Mouse (Mus musculus): ENCODE measurements at regions not wholly inside any gene's neighbourhood (a gene's known extent, or its start where the extent isn't known, plus 50 kb on each side); places are given as distances from the start of the nearest gene placed in this dataset.
"Not testable (repeated sequence)": the region's sequence is repeated elsewhere in the genome, so short reads cannot be mapped to it uniquely, and the experiment has no call there.

DNA sequence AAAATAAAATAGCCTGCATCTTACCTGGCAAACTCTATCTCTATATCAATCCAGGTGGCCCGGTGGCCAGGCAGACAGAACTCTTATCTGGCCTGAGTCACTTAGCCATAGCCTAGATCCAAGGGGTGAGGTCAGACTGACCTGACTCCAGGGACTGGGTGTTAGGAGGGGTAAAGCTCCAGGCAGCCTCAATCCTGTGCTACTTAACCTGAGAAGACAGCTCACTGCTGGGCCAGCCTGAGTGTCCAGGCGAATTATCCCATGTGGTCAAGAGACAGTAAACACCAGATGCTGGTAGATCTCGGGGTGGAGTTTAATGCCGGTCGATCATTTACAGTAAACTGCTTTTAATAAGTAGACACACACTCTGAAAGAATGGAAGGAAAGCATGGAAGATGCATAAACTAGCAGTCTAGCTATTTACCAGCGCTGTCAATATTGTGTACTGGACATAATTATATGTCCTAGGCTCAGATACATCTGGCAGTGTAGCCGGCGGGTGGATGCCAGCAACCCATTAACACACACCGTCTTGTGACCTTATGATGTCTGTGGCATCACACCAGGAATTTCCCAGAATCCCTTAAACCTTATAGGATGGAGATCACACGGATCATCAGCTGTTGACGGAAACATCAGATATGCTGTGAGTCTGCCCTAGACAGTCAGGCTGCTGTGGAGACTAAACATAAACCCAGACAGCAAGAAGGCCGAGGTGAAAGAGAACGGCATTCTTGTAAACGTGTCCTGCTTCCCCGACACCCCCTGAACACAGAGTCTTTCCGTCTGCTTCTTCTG lies 153.9 kb upstream of the Ubl3 start:
- DNase-seq (ENCODE audit: low spot score): no peak

DNA sequence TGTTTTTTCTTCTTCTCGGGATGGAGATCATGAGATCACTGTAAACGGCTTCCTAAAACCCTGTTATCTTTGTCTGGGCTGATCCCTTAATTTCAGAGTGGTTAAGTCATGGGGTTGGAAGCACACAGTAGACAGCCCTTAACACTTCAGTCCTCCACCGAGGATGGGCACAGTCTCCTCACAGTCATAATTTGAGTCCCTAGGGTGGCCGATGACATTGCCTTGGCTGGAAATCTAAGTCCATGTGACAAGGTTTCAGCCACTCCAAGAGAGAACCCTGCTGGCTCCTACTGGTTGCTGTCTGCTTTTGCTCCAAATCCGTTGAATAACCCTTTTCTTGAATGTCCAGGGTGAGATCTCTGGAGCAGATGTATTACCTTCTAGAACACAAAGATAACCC lies 152.2 kb upstream of the Ubl3 start:
- no peak for DNase-seq (ENCODE audit: low spot score)

DNA sequence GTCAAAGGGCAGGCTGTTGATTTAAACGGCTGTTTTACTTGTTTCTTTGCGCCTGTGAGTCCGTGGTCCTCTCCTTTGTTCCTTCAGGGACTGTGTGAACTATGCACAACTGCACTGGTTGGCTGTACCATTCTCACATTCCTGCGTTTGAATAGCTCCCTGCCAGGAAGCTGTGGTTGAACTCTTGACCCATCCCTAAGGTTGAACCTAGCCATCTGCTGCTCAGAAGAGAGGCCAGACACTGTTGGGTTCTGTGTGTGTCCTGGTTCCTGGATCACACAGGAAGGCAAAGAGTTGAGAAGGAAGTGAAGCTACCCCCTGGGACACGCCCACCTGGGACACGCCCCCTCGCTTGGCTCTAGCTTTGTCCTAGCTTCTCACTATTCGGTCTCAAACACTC lies 149.3 kb upstream of the Ubl3 start:
- DNase-seq (ENCODE audit: low spot score): peak; percentile 81

DNA sequence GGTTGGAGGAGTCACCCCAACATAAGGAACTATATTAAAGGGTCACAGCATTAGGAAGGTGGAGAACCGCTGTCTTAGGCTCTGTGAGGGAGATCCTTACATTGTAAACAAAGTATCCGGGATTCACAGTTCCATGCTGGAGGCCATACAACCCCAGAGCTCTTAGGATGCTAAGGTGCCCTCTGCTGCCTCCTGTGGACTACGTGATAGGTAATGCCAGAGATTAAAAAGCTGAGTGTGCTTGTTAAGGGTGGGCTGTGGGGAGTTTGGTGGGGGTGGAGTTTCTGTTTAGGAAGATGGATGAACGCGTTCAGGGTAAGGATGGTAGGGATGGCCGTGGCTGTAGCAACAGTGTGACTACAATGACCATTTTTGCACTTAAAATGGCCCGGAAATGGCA lies 148.4 kb upstream of the Ubl3 start:
- DNase-seq (ENCODE audit: low spot score): peak; percentile 56

DNA sequence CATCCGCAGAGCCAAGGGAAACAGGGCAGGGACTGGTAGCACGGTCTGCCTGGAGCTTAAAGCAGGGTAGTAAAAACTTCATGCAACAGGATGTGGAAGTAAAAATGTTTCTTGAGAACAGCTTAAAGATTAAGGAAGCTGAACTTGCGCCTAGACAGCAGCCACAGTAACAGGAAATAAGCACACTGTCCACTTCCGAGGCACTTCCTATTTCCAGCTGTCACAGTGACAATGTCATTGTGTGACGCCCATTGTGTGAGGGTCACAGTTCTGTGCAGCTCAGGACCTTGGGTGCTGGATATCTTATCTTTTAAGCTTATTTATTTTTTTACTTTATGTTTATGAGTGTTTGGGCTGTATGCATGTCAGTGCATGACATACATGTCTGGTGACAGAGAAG lies 147.7 kb upstream of the Ubl3 start:
- no peak for DNase-seq (ENCODE audit: low spot score)

DNA sequence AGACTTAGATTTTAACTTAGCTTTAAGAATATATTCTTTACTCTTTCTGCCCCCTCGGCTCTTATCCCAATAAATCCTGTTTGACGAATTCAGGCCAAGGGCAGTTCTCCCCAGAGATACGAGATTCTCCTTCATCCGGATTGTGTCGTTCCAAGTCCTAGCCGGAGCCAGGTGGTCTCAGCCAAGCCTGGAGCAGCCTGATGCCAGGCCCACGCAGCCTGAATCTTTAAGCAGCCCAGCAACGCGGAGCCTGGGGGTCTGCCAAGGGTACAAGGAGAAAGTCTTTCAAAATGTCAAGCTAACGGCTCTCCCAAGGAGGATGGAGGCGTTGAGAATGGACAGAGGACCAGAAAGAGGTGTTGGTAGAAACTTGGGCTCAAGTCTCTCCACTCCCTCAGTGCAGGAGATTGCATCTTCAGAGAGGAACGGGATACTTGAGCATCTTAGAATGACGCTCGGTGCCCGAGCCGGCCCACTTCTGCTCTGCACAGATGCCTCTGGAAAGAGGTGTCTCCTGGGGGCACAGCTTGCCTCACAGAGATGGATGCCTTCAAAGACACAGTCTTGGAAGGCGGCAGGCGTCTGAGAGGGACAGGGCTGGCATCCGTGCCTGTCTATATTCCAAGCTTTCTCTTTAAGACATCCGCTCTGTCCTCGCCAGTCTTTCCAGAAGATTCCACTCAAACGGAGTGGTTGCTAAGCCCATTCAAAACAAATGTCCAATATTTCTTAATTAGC lies 145.2 kb upstream of the Ubl3 start:
- DNase-seq (ENCODE audit: low spot score): no peak

DNA sequence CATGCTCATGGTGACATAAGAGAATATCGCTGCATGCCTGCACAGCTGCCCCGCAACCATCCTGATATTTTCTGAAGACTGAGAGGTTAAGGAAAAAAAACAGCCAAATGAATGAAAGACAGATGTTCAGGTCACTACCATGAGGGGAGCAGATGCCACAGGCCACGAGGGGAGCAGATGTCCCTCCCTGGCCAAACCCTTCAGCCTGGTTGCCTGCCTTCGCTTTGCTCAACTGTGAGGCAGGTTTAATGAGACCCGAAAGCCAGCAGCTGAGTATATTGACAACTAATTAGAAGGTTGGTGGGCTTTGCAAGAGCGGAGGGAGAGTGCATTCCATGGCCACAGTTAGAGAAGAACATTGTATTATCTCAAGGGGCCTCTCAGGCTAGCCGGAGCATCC lies 141.8 kb upstream of the Ubl3 start:
- peak; percentile 80 for DNase-seq (ENCODE audit: low spot score)

DNA sequence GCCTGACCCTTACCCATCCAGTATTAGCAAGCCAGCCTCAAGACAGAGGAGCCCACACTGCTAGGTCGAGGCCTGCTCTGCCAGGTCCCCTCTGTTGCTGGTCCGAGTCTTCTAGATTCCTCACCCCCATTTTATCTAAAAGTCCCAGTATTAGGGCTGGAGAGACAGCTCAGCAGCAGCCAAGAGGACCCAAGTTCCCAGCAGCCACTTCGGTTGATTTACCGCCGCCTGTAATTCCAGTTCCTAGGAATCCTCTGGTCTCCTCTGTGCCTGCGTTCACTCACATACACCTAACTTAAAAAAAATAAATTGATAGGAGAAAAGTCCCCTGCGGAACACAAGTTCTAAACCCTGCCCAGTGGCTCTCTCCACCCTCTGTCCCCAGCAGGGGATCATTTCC lies 138.9 kb upstream of the Ubl3 start:
- DNase-seq (ENCODE audit: low spot score): no peak

DNA sequence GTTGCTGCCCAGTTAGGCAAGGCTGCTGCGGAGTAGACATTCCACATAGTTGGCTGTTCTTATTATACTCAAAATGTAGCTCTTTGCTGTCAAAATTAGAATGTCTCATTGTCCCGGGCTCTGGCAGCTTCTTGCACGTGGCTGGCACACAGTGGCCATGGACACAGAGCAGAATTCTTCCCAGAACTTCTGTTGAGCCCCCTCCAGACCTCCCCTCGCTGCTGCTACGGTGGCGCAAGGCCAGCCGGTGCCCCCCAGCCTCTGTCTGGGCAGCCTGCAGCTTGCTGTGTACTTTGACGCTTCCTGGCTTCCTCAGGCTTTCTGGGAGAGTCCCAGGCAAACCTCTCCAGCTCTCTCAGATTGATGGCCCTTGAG lies 138.2 kb upstream of the Ubl3 start:
- no peak for DNase-seq (ENCODE audit: low spot score)

DNA sequence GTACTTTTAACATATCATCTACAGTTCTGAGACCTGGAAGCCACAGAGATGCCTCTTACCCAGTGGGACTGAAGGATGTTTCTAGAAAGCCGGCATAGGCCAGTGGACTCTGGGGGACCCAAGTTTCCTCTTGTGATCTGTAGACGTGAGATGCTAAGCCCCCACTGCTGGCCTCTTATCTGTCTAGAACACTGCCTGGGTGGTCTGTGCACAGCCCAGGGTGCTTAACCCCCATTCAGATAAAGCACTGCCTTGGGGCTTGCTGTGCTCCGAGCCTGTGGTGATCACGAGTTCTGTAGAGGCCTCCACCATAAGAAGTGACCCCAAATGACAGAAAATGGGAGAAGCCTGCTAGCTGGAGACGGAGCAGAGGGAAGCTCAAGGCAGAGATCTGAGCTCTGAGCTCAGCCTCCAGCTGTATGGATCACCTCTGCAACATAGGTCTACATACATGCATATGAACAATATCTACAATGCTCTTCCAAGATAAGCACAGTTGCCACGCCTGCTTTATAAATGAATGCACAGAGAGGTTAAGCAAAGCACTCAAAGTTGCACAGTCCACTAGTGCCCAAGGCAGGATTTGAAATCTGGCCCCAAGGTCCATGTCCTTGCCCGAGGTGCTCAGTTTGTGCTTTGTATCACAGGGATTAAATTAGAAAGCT lies 137.7 kb upstream of the Ubl3 start:
- no peak for DNase-seq (ENCODE audit: low spot score)

DNA sequence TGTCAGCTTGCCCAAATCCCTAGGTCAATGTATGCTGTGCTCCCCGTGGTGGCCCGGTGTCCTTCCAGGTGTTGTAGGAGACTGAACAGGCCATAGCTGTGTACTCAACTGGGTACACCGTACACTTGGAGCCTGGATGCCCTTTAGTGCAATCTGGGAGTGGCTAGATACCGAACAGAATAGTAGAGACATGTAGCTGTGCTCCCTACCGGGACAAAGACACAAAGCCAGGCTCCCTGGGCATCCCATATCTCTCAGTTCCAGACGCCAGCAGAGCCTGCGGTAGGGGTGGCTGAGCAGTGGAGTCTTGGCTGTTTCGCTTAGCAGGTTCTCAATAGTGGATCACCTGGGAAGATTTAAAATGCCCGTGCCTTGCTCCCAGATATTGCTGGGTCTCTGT lies 136.7 kb upstream of the Ubl3 start:
- no peak for DNase-seq (ENCODE audit: low spot score)

DNA sequence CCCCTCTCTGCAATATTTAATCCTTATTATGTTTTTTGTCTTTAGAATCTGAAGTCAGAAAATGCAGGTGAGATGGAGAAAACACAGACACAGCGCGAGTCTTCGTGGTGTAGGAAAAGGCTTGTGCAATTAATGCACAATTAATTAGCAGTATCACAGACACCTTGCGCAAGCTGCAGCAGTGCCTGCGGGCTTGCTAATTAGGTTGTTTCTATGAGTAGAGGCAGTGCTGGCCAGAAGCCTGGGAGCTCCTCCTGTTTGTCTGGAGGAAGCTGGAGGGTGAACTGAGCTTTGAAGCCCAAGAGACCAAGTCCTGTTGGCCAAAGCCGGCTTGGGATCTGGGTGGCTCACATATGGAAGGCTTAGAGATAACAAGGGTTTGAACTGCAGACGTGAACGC lies 135.9 kb upstream of the Ubl3 start:
- no peak for DNase-seq (ENCODE audit: low spot score)

DNA sequence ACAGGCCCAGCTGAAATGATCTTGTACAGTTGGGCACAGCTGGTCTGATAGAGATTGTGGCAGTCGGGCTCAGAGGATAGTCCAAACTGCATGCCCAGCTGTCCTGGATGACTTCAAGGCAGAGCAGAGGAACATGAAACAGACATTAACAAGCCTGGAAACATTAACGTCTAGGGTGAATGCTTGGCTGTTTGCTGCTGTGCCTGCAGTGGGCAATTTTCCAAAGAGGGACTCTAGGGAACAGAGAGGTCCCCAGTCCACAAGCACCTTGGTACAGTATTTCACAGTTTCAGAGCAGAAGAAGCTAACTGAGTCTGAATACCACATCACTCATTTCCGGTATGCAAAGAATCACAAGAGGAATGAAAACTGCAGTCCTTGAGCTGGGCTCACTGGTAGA lies 135.2 kb upstream of the Ubl3 start:
- no peak for DNase-seq (ENCODE audit: low spot score)

DNA sequence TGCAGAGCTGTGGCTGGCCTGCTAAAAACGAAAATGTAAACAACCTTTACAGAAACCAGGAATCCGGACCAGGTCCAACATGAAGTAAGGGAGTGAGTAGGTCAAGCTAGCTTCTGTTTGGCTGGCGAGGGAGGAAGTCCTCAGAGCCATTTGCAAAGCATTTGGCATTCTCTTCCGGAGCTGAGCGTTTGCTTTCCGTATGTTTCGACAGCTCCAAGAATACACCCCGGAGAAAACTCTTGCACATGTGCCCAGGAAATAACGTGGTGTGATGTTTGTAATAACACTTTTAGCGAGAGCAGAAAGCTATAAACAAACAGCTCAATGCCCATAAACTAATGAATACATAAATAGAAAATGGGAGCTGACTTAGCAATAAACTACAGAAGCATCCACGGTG lies 131.6 kb upstream of the Ubl3 start:
- no peak for DNase-seq (ENCODE audit: low spot score)

DNA sequence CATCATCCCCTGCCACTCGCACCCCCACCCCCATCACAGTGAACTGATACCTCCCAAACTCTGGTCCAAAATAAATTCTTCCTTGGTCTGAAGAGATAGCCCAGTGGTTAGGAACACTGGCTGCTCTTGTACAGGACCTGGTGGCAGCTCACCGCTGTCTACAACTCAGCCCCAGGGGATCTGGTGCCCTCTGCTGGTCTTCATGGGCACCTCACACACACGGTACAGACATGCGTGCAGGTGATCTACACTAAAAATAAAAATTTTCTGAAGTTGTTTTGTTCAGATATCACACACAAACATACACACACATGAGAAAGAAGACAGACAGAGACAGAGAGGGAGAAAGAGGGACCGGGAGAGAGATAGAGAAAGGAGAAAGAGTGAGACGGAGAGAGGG lies 130.0 kb upstream of the Ubl3 start:
- DNase-seq (ENCODE audit: low spot score): no peak

DNA sequence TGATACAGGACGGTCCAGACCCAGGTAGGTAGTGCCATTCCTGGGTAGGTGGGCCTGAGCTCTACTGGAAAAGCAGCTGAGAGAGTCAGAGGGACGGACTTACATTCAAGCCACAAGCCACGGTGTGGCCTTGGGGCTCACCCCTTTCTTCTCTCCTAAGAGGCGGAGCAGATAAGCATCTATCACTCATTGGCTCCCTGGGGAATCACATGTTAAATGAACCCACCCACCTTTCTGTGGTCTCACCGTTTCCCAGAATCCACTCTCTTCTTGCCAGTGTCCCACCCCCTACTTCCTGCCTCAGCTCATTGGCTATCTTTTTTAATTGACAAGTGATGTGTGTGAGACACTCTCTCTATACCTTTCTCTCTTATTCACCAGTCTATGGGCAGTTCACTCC lies 127.8 kb upstream of the Ubl3 start:
- DNase-seq (ENCODE audit: low spot score): no peak

DNA sequence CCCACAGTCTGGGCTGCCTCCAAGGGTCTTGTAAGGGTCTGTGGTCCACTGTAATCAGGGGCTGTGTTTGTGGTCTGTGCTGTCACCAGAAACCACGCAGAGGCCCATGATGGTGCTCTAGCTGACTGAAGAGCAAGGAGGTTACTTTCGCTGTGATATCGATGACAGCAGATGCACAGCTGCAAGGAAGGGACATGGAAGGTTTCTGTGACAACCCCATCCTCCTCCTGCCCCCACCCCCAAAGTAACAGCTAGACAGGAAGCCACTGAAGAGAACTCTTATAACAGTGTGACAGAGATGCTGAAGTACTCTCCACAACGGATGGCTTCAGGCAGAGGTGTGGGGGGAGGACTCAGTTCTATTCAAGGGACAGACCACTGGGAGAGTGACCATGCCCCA lies 127.0 kb upstream of the Ubl3 start:
- no peak for DNase-seq (ENCODE audit: low spot score)

DNA sequence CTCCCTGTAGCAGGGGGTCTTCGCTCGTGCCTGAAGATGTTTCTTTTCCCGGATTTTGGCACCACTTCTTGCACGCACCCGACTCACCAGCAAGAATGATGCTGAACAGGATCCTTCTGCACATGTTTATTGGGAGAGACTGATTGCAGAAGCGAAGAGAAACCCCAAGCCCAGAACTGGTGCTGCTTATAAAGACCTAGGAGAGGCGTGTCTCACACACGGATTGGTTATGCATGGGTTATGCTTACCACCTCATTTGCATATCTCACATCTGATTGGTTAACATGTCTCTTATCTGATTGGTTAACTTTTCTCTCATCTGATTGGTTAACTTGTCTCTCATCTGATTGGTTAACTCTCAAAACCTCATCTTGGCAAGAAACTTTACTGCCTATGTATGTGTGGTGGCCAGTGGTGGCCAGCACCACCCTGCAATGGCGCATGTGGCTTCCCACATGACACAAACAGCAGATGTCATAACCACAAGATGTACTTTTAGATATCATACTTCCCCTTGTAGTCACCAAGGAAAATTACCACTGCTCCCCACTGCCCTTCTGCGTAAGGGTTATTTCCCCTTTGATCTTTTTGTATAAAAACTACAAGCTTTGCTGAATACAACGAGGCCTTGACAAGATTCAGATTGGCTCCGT lies 125.8 kb upstream of the Ubl3 start:
- not testable (repeated sequence) for DNase-seq (ENCODE audit: low spot score)

DNA sequence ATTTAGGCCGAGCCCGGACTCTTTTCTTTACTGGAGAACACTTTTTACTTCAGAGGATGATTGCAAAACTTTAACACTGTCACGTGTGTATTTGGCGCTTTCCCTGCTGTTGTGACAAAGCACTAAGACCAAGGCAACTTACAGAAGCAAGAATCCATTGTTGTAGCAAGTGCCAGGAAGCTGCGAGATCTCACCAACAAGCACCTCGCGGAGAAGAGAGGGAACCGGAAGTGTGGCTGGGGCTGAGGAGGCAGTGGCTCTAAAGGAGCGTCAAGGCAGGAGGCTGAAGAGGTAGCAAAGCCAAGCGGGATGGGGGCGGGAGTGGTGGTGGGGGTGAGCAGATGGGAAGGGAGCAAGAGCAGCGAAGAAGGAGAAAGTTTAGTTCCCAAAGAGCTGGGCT lies 121.7 kb upstream of the Ubl3 start:
- no peak for DNase-seq (ENCODE audit: low spot score)

DNA sequence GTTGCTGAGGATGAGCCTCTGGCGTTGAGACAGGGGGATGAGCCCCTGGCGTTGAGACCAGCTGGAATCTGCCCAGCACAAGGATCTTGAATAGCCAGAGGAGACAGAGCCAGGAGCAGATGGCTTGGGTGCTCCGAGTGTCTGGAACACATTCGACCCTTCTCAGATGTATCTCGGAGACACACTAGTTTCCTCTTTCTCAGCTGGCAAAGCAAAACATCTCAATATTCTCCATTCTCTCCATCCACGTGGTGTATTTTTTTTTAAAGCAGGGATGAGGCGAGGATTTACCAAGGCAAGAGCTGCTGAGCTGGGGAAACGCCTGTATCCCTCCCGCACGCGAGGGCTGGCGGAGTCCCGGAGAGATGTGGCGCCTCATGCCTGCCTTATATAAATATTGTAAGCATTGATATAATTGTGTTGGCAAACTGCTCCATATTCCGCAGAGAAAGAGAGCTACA lies 109.7 kb upstream of the Ubl3 start:
- no peak for DNase-seq (ENCODE audit: low spot score)

DNA sequence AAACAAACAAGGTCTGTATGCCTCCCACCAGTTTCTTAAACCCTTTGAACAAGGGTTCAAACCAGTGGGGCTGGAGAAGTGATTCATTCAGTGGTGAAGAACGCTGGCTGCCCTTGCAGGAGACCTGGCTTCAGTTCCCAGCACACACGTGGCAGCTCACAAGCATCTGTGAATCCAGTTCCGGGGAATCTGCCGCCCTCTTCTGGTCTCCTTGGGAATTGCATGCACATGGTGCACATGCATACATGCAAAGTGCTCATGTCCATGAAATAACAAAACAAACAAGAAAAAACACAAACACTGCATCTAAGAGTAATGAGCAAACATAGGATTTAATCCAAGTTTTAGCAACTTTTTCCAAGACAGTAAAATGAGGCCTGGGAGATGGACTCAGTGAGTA lies 108.5 kb upstream of the Ubl3 start:
- DNase-seq (ENCODE audit: low spot score): no peak

DNA sequence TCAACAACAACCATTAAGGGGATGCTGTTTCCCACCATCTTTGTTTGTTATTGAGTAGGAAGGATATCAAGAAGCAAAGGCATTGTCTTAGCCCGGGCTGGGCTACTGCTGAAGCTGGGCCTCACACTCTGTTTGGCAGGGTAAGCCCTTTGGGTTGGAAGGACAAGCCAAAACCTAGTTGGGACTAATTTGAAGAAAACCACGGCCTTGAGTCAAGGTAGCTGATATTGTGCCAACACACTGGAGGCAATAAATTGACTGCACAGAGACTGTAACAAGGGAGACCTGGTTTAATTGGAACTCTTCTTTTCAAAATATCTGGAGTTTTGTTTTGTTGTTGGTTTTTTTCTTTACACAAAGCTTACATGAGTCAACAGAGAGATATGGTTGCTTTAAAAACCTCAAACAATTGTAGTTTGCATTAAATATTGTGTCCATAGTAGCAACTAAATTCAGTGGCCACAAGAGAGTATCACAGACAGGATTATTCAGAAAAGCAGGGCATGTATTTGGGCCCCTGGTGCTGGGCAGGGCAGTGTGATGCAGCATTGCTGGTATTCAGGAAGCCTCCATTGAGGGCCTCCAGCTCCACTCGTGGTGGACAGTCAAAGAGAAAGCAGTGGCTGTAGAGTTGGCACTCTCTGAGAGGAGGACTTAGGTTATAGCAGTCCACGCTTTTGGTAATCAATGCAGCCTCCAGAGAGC lies 105.5 kb upstream of the Ubl3 start:
- DNase-seq (ENCODE audit: low spot score): no peak

Data from embryo, embryonic 10 days (tissue).